Mouse (Mus musculus) limb, embryonic 10.5 days (tissue): ENCODE measurements around the gene Amfr. TPM values are rescaled to one million over a fixed set of nuclear protein-coding genes. Genes with fewer than 3 reads are reported as not detected.

Experiments
- DNase-seq: peaks from one replicate; pipeline ENCODE4 v3.0.0-alpha.2; 2017; ENCODE audit warnings: low spot score
- H3K27ac ChIP-seq: fragments of 300-500 bp; sonication (generic); 2 replicates; pipeline ENCODE4 v1.5.1; 2016; ENCODE audit warnings: mild to moderate bottlenecking
- H3K27me3 ChIP-seq: fragments of 300-500 bp; sonication (generic); 2 replicates; pipeline ENCODE4 v1.6.1; 2016; ENCODE audit warnings: low read depth, mild to moderate bottlenecking; ENCODE audit not compliant: poor library complexity, severe bottlenecking
- H3K36me3 ChIP-seq: fragments of 300-500 bp; sonication (generic); 2 replicates; pipeline ENCODE4 v1.6.1; 2016; ENCODE audit warnings: mild to moderate bottlenecking, moderate library complexity
- H3K4me1 ChIP-seq: fragments of 300-500 bp; sonication (generic); 2 replicates; pipeline ENCODE4 v1.6.1; 2016
- H3K4me3 ChIP-seq: fragments of 300-500 bp; sonication (generic); 2 replicates; pipeline ENCODE4 v1.5.1; 2016; ENCODE audit warnings: mild to moderate bottlenecking, moderate library complexity
- H3K9me3 ChIP-seq: fragments of 300-500 bp; sonication (generic); replicated peaks from 2 replicates; pipeline ENCODE4 v1.6.1; 2016; ENCODE audit warnings: mild to moderate bottlenecking
- WGBS: fragments of 180-500 bp; shearing (Covaris S2); methylation state at CpG from one replicate; pipeline ENCODE4 v1.1.7; 2016; 5-methylcytosine and 5-hydroxymethylcytosine counted together
- microRNA-seq: library from miRNA; unstranded; fragments of <30 nt; microRNA quantifications from one replicate; pipeline ENCODE4, GENCODE M21; 2017
- polyA plus RNA-seq: library from polyadenylated mRNA; unstranded; fragments of >200 nt; fragmentation: Nextera tagmentation; extraction: Ambion mirVana; gene quantifications from 2 replicates; pipeline ENCODE4 v1.2.1, GENCODE M21; 2016

Amfr gene
- polyA plus RNA-seq, 1 experiment from 2014 or later = 39.1 TPM

GRCm38 (mm10) chr8:93941636-93942054 lies 71.0 kb downstream of the Amfr start:
- Histone ChIP-seq H3K9me3 (no peaks in the 10 kb centered on the region), H3K27me3 (no peaks in the 10 kb centered on the region), H3K36me3 (no peaks in the 10 kb centered on the region), H3K4me1 (peaks cover 10% of the 10 kb centered on the region), H3K27ac (no peak overlapping the region), H3K4me3 (no peak overlapping the region)
- DNase-seq = no peak
- WGBS = 81% methylated on average over 4 of the region's 4 CpGs

- Histone ChIP-seq H3K36me3 (no peaks in the 10 kb centered on the region), H3K9me3 (no peaks in the 10 kb centered on the region), H3K27me3 (no peaks in the 10 kb centered on the region), H3K27ac (no peak overlapping the region; the same call in 1 of the 2 replicates), H3K4me3 (no peak overlapping the region), H3K4me1 (peaks cover 11% of the 10 kb centered on the region)
- no peak for DNase-seq
- 64% methylated on average over 11 of the region's 11 CpGs for WGBS
Measured at GRCm38 (mm10) chr8:93940542-93941423, 71.9 kb downstream of the Amfr start.

DNA sequence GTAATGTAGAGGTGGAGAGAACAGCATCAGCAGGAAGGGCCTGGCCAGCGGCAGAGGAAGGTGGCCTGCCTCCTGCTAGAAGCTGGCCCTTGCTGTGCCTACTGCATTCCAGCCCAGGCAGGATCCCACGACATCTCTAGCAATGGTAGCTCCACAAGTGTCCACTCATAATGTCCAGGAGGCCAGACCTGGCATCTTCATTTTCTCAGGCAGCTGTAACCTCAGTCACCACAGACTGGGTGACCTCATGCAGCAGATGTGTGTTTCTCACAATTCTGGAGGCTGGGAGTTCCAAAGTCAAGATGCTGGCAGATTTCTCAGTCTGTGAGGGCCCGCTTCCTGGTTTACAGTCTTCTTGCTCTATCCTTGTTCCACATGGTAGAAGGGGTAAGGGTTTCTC lies 74.4 kb downstream of the Amfr start:
- Histone ChIP-seq H3K27me3 (no peaks in the 10 kb centered on the region), H3K4me3 (no peak overlapping the region), H3K27ac (no peak overlapping the region), H3K36me3 (no peaks in the 10 kb centered on the region), H3K4me1 (peaks cover 15% of the 10 kb centered on the region), H3K9me3 (no peaks in the 10 kb centered on the region)
- no peak for DNase-seq
- WGBS = 83% methylated on average over 3 of the region's 3 CpGs

DNA sequence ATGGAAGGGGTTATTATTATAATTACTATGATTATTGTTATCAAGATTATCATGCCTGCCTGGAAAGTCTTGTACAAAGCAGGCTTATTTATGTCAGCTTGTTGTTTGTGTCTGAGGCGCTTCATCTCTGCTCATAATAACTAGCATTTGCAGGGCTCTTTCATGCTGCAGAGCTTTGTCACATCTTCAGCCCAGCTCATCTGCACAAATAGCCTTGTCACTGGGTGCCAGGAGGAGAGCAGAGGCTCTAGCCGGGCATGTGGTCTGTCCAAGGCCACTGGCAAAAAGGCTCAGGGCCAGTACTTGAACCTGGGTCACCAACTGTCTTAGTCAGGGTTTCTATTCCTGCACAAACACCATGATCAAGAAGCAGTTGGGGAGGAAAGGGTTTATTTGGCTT lies 79.4 kb downstream of the Amfr start:
- no peak for DNase-seq
- Histone ChIP-seq H3K36me3 (no peaks in the 10 kb centered on the region), H3K4me1 (peaks cover 10% of the 10 kb centered on the region), H3K27me3 (no peaks in the 10 kb centered on the region), H3K4me3 (no peak overlapping the region), H3K9me3 (no peaks in the 10 kb centered on the region; the same call in 1 of the 2 replicates), H3K27ac (no peak overlapping the region)
- WGBS = 92% methylated on average over 2 of the region's 2 CpGs

DNA sequence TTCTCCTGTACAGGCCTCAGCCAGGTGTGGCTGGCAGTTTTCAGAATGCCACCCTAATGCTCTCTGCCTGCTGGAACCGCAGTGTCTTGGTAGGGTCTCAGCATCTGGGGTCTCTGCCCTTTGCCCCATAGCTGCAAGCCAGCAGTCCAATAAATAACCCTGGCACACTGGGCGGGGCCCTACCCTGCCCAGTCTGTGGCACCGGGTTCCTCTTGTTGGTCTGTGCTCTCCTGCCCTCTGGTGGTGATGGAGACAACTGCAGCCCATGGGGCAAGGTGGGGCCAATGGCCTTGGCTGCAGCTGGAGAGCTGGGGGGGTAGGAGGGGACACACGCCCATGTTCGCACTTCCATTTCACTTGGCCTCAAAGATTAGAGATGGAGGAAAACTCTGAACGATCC lies 79.8 kb downstream of the Amfr start:
- DNase-seq = peak; percentile 86
- H3K4me3 ChIP-seq = no peak overlapping the region
- no peaks in the 10 kb centered on the region for H3K36me3 ChIP-seq
- H3K4me1 ChIP-seq = peaks cover 10% of the 10 kb centered on the region
- H3K27ac ChIP-seq = no peak overlapping the region
- no peaks in the 10 kb centered on the region; the same call in 1 of the 2 replicates for H3K9me3 ChIP-seq
- H3K27me3 ChIP-seq = no peaks in the 10 kb centered on the region
- WGBS = 29% methylated on average over 6 of the region's 6 CpGs

GRCm38 (mm10) chr8:93931336-93931735 lies 81.3 kb downstream of the Amfr start:
- WGBS = 83% methylated on average over 6 of the region's 6 CpGs
- no peaks in the 10 kb centered on the region for H3K27me3 ChIP-seq
- peaks cover 10% of the 10 kb centered on the region for H3K4me1 ChIP-seq
- no peak overlapping the region for H3K4me3 ChIP-seq
- H3K36me3 ChIP-seq = no peaks in the 10 kb centered on the region
- H3K9me3 ChIP-seq = no peaks in the 10 kb centered on the region; the same call in 1 of the 2 replicates
- no peak overlapping the region for H3K27ac ChIP-seq
- no peak for DNase-seq

DNA sequence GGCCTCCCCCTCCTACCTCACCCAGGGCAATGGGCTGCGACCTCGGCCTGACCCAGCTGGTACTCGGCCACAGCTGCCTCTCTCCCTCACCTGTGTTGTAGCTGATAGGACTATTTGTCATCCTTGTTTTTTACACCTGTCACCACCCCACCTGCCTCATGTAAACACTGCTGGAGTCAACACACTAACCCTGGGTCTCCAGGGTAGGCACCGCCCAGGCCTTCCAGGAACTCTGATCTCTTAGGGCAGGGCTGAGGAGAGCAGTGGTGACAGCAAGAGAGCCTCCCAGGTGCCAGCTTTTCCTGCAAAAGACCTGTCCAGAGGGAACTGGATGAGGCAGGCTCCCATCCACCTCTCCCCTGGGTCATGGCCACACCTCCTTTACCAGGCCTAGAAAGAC lies 83.4 kb downstream of the Amfr start:
- Histone ChIP-seq H3K27me3 (no peaks in the 10 kb centered on the region), H3K4me1 (peaks cover 15% of the 10 kb centered on the region), H3K4me3 (no peak overlapping the region), H3K27ac (no peak overlapping the region), H3K9me3 (no peaks in the 10 kb centered on the region; the same call in 1 of the 2 replicates), H3K36me3 (no peaks in the 10 kb centered on the region)
- WGBS = 83% methylated on average over 4 of the region's 4 CpGs
- no peak for DNase-seq

- no peak for DNase-seq
- peaks cover 10% of the 10 kb centered on the region for H3K4me1 ChIP-seq
- WGBS = 28% methylated on average over 3 of the region's 3 CpGs
- no peaks in the 10 kb centered on the region; the same call in 1 of the 2 replicates for H3K9me3 ChIP-seq
- no peaks in the 10 kb centered on the region for H3K36me3 ChIP-seq
- no peak overlapping the region for H3K4me3 ChIP-seq
- no peaks in the 10 kb centered on the region for H3K27me3 ChIP-seq
- no peak overlapping the region for H3K27ac ChIP-seq
Measured at GRCm38 (mm10) chr8:93925513-93925912, 87.1 kb downstream of the Amfr start.

- H3K27ac ChIP-seq = no peak overlapping the region
- DNase-seq = no peak
- no peaks in the 10 kb centered on the region for H3K9me3 ChIP-seq
- peaks cover 10% of the 10 kb centered on the region for H3K4me1 ChIP-seq
- H3K4me3 ChIP-seq = no peak overlapping the region
- H3K36me3 ChIP-seq = no peaks in the 10 kb centered on the region
- 65% methylated on average over 7 of the region's 7 CpGs for whole genome bisulfite sequencing
- H3K27me3 ChIP-seq = no peaks in the 10 kb centered on the region
Measured at GRCm38 (mm10) chr8:93923897-93924334, 88.7 kb downstream of the Amfr start.

Small RNA genes within 50 kb of the gene (microRNA-seq; reads per million reads assigned to microRNA genes)
- gene Gm24159 = not detected

Other genes with a start within 250 kb of the Amfr start
- 0.54 and 1.2 TPM in 2 replicates for gene Gnao1, start 202.9 kb downstream of the Amfr start, polyA plus RNA-seq
- 147 and 161 TPM in 2 replicates for gene Nudt21, start 24.2 kb upstream of the Amfr start, polyA plus RNA-seq
- 13.6 and 15.4 TPM in 2 replicates for gene Ogfod1, start 24.4 kb upstream of the Amfr start, polyA plus RNA-seq
- 13.3 and 14.2 TPM in 2 replicates for gene Bbs2, start 86.1 kb upstream of the Amfr start, polyA plus RNA-seq
- not detected in 2 replicates for gene Mt4, start 124.4 kb upstream of the Amfr start, polyA plus RNA-seq
- gene Mt3, start 139.8 kb upstream of the Amfr start, polyA plus RNA-seq = 0.30 TPM in 1 of 2 replicates, not detected in the other
- 30.0 and 45.6 TPM in 2 replicates for gene Mt2, start 159.8 kb upstream of the Amfr start, polyA plus RNA-seq
- gene Mt1, start 166.2 kb upstream of the Amfr start, polyA plus RNA-seq = 105 and 163 TPM in 2 replicates
- gene Nup93, start 201.7 kb upstream of the Amfr start, polyA plus RNA-seq = 139 and 146 TPM in 2 replicates